Mouse (Mus musculus) intestine, embryonic 15.5 days (tissue): ENCODE results near the gene Gm17617. TPM values are rescaled to one million over a fixed set of nuclear protein-coding genes. Genes with fewer than 3 reads are reported as not detected.

Source experiments
- ATAC-seq: fragments of 200-750 bp; cut with Nextera tagmentation; 2 replicates; pipeline ENCODE4 v1.8.0; 2017; ENCODE audit warnings: moderate TSS enrichment, moderate library complexity
- H3K27ac ChIP-seq: fragments of 300-500 bp; sonication (generic); 2 replicates; pipeline ENCODE4 v1.5.1; 2015; ENCODE audit warnings: mild to moderate bottlenecking, inconsistent platforms
- H3K27me3 ChIP-seq: fragments of 300-500 bp; sonication (generic); replicated peaks from 2 replicates; pipeline ENCODE4 v1.6.1; 2015; ENCODE audit warnings: inconsistent platforms
- H3K36me3 ChIP-seq: fragments of 300-500 bp; sonication (generic); 2 replicates; pipeline ENCODE4 v1.6.1; 2015; ENCODE audit warnings: inconsistent platforms
- H3K4me1 ChIP-seq: fragments of 300-500 bp; sonication (generic); replicated peaks from 2 replicates; pipeline ENCODE4 v1.6.1; 2015; ENCODE audit warnings: inconsistent platforms
- H3K4me2 ChIP-seq: fragments of 300-500 bp; sonication (generic); replicated peaks from 2 replicates; pipeline ENCODE4 v1.6.1; 2015; ENCODE audit warnings: mild to moderate bottlenecking, inconsistent platforms
- H3K4me3 ChIP-seq: fragments of 300-500 bp; sonication (generic); replicated peaks from 2 replicates; pipeline ENCODE4 v1.5.1; 2015; ENCODE audit warnings: inconsistent platforms
- H3K9ac ChIP-seq: fragments of 300-500 bp; sonication (generic); 2 replicates; pipeline ENCODE4 v1.6.1; 2015; ENCODE audit warnings: inconsistent platforms
- H3K9me3 ChIP-seq: fragments of 300-500 bp; sonication (generic); 2 replicates; pipeline ENCODE4 v1.6.1; 2016; ENCODE audit warnings: inconsistent platforms
- WGBS: fragments of 180-500 bp; shearing (Covaris S2); methylation state at CpG from one replicate; pipeline ENCODE4 v1.1.7; 2015; 5-methylcytosine and 5-hydroxymethylcytosine counted together
- polyA plus RNA-seq: library from polyadenylated mRNA; unstranded; fragments of >200 nt; fragmentation: Nextera tagmentation; extraction: Ambion mirVana; gene quantifications from 2 replicates; pipeline ENCODE4 v1.2.1, GENCODE M21; 2015

The Gm17617 gene
- polyA plus RNA-seq, 1 experiment from 2014 or later = not detected

DNA sequence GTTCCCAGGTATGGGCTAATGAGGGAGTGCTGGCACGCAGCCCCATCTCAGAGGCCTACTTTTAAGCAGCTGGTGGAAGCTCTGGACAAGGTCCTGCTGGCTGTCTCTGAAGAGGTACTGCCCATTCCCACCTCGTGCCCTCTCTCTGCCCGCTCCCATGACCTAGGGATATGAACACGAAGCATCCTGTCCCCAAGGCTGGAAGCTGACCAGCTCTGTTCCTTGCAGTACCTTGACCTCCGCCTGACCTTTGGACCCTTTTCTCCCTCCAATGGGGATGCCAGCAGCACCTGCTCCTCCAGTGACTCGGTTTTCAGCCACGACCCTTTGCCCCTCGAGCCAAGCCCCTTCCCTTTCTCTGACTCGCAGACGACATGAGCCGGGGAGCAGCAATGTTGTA is 34.5 kb upstream of the Gm17617 start:
- Histone ChIP-seq H3K4me1 (peaks cover 23% of the 10 kb centered on the region), H3K4me3 (no peak overlapping the region), H3K9ac (no peak overlapping the region), H3K27me3 (no peaks in the 10 kb centered on the region), H3K9me3 (no peaks in the 10 kb centered on the region), H3K36me3 (no peaks in the 10 kb centered on the region), H3K4me2 (no peak overlapping the region), H3K27ac (no peak overlapping the region)
- no peak for ATAC-seq
- 81% methylated on average over 11 of the region's 11 CpGs for WGBS

DNA sequence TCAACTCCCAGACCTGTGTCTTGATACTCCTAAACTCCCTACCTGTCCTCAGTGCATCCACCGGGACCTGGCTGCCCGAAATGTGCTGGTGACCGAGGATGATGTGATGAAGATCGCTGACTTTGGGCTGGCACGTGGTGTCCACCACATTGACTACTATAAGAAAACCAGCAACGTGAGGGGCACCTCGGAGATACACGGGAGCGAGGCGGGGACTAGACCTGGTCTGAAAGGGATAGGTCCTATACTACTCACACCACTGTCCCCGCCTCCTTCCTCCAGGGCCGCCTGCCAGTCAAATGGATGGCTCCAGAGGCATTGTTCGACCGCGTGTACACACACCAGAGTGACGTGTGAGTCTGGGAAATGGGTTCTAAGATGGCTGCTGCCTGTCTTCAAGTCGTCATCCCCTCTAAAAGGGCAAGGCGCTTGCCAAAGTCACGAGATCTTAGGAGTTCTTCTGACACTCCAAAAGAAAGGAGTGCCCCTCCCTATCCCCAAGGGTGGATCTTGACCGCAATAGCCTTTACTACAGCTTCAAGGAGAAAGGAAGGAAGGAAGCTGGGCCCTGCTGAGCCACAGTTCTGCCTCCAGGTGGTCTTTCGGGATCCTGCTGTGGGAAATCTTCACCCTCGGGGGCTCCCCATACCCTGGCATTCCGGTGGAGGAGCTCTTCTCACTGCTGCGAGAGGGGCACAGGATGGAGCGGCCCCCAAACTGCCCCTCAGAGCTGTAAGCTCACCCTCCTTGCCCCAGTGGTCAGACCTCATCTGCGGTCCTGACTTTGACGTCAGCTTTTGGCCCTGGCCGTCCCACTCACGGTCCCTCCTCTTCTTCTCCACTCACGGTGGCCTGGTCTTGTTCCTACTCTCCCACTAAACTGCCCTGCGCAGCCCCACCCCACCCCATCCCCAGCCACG is 33.7 kb upstream of the Gm17617 start:
- no peak for ATAC-seq
- H3K27ac ChIP-seq = no peak overlapping the region
- H3K4me2 ChIP-seq = no peak overlapping the region
- H3K27me3 ChIP-seq = no peaks in the 10 kb centered on the region
- no peaks in the 10 kb centered on the region for H3K36me3 ChIP-seq
- H3K4me3 ChIP-seq = no peak overlapping the region
- no peaks in the 10 kb centered on the region for H3K9me3 ChIP-seq
- H3K4me1 ChIP-seq = peaks cover 17% of the 10 kb centered on the region
- no peak overlapping the region for H3K9ac ChIP-seq
- 84% methylated on average over 32 of the region's 32 CpGs for WGBS

DNA sequence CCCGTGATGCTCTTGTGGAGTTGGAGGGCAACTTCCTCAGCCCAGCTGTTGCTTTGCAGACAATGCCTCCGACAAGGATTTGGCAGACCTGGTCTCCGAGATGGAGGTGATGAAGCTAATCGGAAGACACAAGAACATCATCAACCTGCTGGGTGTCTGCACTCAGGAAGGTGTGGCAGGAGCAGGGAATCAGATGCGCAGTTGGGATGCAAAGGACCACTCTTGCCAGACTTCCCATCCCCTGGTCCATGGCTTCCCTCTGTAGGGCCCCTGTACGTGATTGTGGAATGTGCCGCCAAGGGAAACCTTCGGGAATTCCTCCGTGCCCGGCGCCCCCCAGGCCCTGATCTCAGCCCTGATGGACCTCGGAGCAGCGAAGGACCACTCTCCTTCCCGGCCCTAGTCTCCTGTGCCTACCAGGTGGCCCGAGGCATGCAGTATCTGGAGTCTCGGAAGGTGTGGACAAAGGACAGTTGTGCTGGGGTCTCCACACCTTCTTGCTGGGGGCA is 32.5 kb upstream of the Gm17617 start:
- no peaks in the 10 kb centered on the region for H3K36me3 ChIP-seq
- no peak overlapping the region for H3K9ac ChIP-seq
- H3K4me2 ChIP-seq = no peak overlapping the region
- 92% methylated on average over 16 of the region's 16 CpGs for WGBS
- ATAC-seq = no peak
- H3K4me1 ChIP-seq = peaks cover 9% of the 10 kb centered on the region; the same call in 1 of the 2 replicates
- no peaks in the 10 kb centered on the region for H3K27me3 ChIP-seq
- H3K27ac ChIP-seq = no peak overlapping the region
- H3K9me3 ChIP-seq = no peaks in the 10 kb centered on the region
- H3K4me3 ChIP-seq = no peak overlapping the region

DNA sequence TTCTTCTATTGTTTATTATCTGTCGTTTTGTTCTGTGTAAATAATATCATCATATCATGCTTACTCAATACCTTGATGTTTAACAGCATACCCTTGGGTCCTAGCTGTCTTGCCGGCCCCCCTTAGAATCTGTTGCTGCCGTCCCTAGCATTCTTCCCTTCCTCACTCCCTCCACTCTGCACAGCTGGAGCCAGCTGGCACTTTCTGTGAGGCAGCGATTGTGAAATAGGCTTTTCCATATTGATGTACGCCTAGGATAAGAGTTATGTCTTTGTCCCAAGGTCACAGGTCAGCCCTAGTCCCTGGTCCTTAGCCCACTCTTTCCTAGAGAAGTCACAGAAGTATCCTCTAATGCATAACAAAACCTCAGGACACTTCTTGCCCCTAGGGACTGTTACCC is 30.2 kb upstream of the Gm17617 start:
- H3K27ac ChIP-seq = no peak overlapping the region; the same call in 1 of the 2 replicates
- peak; percentile 21; the same call in 1 of the 2 replicates for ATAC-seq
- H3K4me3 ChIP-seq = no peak overlapping the region
- 38% methylated on average over 5 of the region's 5 CpGs for WGBS
- H3K9me3 ChIP-seq = no peaks in the 10 kb centered on the region
- no peak overlapping the region for H3K9ac ChIP-seq
- H3K36me3 ChIP-seq = no peaks in the 10 kb centered on the region
- H3K27me3 ChIP-seq = no peaks in the 10 kb centered on the region
- H3K4me2 ChIP-seq = no peak overlapping the region
- H3K4me1 ChIP-seq = 0 out of 2 replicates have a peak, but pooled peaks cover 4% of the 10 kb centered on the region

DNA sequence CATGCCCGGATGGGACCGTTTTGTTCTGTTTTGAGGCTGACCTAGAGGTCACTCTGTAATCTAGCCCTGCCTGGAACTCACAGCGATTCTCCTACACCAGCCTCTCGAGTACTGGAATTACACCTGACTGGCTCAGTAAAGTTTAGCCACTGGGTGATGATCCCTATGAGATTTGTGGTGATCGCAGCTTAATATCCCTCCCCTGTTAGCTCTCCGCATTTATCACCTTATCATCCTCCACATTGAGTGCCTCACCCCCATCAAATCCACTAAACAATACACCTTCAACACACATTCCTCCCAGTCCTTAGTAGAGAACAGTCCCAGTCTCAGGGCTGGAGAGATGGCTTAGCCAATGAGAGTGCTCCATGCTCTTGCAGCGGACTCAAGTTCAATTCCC is 29.0 kb upstream of the Gm17617 start:
- no peaks in the 10 kb centered on the region for H3K36me3 ChIP-seq
- no peak overlapping the region for H3K4me3 ChIP-seq
- no peak overlapping the region for H3K27ac ChIP-seq
- H3K9ac ChIP-seq = no peak overlapping the region
- H3K4me2 ChIP-seq = no peak overlapping the region
- H3K4me1 ChIP-seq = 0 out of 2 replicates have a peak, but pooled peaks cover 2% of the 10 kb centered on the region
- 56% methylated on average over 7 of the region's 7 CpGs for WGBS
- ATAC-seq = no peak
- H3K9me3 ChIP-seq = no peaks in the 10 kb centered on the region
- no peaks in the 10 kb centered on the region for H3K27me3 ChIP-seq

DNA sequence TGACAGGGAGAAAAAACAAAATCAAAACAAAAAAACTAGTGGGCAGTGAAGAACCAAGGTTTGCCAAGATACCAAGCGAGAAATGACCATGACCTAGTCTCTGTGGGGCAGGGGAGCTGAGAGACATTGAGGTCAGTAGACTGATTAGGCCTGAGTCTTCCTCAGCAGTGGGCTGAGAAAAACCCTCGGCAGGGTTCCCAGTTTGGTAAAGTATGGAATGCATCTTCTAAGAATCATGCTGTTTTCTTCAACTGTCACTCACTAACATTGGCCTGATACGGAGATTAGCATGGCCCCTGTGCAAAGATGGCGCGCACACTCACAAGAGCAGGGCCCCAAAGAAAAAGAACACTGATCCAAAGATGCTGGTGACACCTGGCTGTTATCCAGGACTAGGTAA is 20.6 kb upstream of the Gm17617 start:
- ATAC-seq = no peak
- Histone ChIP-seq H3K4me2 (peak overlapping the region; percentile 82), H3K4me1 (0 out of 2 replicates have a peak, but pooled peaks cover 2% of the 10 kb centered on the region), H3K4me3 (no peak overlapping the region), H3K9me3 (no peaks in the 10 kb centered on the region), H3K36me3 (no peaks in the 10 kb centered on the region), H3K27ac (no peak overlapping the region), H3K27me3 (0 out of 2 replicates have a peak, but pooled peaks cover 4% of the 10 kb centered on the region), H3K9ac (no peak overlapping the region)
- 70% methylated on average over 5 of the region's 5 CpGs for WGBS

DNA sequence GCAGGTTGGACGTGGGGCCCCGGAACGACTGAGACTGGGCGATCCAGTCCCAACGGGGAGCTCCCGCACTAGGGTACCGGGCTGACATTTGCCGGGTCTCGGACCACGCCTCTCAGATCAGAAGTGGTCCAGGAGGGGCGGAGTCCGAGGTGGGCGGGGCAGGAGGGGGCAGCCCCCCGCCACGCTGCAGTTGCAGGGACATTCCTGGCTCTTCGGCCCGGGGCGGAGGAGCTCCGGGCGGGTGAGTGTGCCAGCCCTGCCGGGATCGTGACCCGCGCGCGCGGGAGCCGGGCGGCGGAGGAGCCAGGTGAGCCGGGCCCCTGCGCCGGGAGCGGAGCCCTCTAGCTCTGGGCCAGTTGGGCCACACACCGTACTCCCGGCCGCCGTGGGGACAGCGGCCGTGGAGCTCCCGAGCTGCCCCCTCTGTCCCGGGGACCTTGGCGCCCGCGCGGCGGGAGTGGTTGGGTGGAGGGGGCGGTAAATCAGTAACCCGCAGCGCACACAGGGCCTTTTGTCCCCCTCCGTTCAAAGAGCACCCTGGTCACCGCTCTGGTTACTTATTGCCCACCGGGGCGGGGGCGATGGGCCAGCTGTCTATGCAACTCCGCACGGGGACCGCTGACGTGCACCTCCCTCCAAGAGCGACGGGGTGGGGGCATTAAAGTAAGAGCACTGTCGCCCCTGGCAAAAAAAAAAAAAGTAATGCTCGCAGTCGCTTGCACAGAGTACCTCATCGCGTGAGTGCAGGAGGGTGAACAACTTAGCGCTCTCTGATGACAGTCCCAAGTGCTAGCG is 19.5 kb upstream of the Gm17617 start, which contains the start of gene Fgfr4:
TSS of gene Fgfr4 (plus strand) at position 20 of the 795 bp plus-strand sequence.
- peak; percentile 92 for ATAC-seq

DNA sequence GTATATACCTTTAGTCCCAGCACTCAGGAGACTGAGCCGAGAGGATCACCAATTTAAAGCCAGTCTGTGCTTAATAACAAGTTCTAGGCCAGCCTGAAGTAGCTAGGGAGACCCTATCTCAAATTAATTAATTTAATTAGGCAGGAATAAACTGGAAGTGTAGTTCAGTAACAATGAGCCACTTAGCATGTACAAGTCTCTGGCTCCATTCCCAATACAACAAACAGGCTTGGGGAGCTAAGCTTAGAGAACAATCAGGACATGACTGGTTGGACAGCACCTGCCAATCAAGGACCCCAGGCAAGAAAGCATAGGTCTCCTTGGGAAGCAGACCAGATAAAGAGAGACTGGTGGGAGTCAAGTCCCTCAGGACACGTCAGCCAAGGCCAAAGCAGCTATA is 6.9 kb upstream of the Gm17617 start:
- Histone ChIP-seq H3K36me3 (no peaks in the 10 kb centered on the region), H3K9me3 (no peaks in the 10 kb centered on the region), H3K4me3 (no peak overlapping the region), H3K9ac (no peak overlapping the region), H3K4me2 (no peak overlapping the region), H3K27ac (no peak overlapping the region), H3K4me1 (no peaks in the 10 kb centered on the region; the same call in 1 of the 2 replicates), H3K27me3 (no peaks in the 10 kb centered on the region)
- WGBS = 81% methylated on average over 2 of the region's 2 CpGs
- no peak for ATAC-seq

More for the DNA sequence above, 19.5 kb upstream of the Gm17617 start, which contains the start of gene Fgfr4:
- H3K4me2 ChIP-seq = peak within 1 kb of the TSS; percentile 82
- 0 out of 2 replicates have a peak, but pooled peaks cover 4% of the 10 kb centered on the region for H3K4me1 ChIP-seq
- H3K27me3 ChIP-seq = 0 out of 2 replicates have a peak, but pooled peaks cover 4% of the 10 kb centered on the region
- peak within 1 kb of the TSS; percentile 51 for H3K4me3 ChIP-seq
- H3K9me3 ChIP-seq = no peaks in the 10 kb centered on the region
- H3K36me3 ChIP-seq = no peaks in the 10 kb centered on the region
- H3K9ac ChIP-seq = peak within 1 kb of the TSS; percentile 61
- H3K27ac ChIP-seq = peak within 1 kb of the TSS; percentile 91
- WGBS = 2% methylated on average over 65 of the region's 68 CpGs

DNA sequence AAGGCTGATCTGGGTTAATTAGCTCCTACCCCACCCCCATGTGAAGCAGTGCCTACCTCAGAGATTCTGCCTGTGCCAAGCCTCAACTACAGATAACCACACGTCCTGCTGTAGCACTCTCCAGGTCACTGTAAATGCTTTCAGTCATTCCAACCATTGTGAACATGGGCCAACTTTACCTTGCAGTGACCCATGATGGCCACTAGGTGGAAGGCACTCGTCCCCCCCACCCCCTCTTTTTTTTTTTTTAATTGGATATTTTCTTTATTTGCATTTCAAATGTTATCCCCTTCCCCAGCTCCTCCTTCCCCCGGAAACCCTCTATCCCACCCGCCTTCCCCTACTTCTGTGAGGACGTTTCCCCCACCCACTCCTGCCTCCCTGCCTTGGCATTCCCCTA is 2.0 kb upstream of the Gm17617 start:
- Histone ChIP-seq H3K4me3 (no peak overlapping the region), H3K36me3 (peaks cover 14% of the 10 kb centered on the region), H3K4me1 (no peaks in the 10 kb centered on the region; the same call in 1 of the 2 replicates), H3K27me3 (no peaks in the 10 kb centered on the region), H3K9ac (no peak overlapping the region), H3K27ac (no peak overlapping the region), H3K9me3 (no peaks in the 10 kb centered on the region), H3K4me2 (peak overlapping the region; percentile 31; the same call in 1 of the 2 replicates)
- no peak for ATAC-seq
- WGBS = 4% methylated on average over 5 of the region's 5 CpGs

DNA sequence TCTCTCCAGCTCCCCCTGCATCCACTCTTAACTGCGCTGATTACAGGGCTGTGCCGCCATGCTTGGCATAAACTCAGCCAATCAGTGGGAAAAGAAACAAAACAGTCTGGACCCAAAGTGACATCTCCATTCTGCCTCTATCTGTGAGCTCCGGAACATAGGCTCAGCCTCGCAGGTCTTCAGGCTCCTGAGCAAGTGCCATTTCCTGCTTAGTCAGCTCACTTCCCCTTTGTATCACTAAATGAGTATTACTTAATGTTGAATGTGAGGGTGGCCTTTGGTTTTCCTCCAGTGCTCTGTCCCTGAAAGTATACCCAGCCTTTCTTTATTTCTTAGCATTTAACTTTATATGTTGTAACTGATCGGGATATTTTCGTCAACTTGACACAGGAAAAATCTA is 8.4 kb downstream of the Gm17617 start:
- peaks cover 4% of the 10 kb centered on the region; the same call in 1 of the 2 replicates for H3K36me3 ChIP-seq
- H3K9me3 ChIP-seq = no peaks in the 10 kb centered on the region
- H3K27ac ChIP-seq = no peak overlapping the region
- H3K4me2 ChIP-seq = no peak overlapping the region
- no peak overlapping the region for H3K9ac ChIP-seq
- ATAC-seq = no peak
- H3K27me3 ChIP-seq = no peaks in the 10 kb centered on the region
- no peaks in the 10 kb centered on the region for H3K4me1 ChIP-seq
- 90% methylated on average over 6 of the region's 6 CpGs for WGBS
- no peak overlapping the region for H3K4me3 ChIP-seq

DNA sequence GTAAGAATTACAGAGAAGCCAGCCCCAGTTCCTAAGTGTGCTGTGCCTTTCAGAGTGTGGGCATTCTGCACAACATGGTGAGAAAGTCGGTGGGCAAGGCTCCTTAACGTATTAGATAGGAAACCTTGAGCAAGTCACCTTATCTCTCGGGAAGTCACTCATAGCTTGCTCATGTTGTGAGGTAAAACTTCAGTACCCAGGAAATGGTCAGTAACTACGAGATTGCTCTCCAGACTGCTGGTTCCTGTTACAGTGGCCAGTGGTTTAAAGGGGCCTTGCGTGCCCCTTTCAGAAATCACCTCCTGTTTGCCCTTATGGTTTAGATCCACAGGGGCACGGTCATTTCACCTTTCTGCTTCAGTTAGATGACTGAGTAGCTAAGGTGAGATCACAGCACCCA is 19.0 kb downstream of the Gm17617 start:
- no peaks in the 10 kb centered on the region for H3K9me3 ChIP-seq
- no peak overlapping the region for H3K9ac ChIP-seq
- WGBS = 76% methylated on average over 6 of the region's 6 CpGs
- peaks cover 18% of the 10 kb centered on the region for H3K36me3 ChIP-seq
- H3K27me3 ChIP-seq = no peaks in the 10 kb centered on the region
- H3K4me1 ChIP-seq = no peaks in the 10 kb centered on the region
- H3K4me2 ChIP-seq = no peak overlapping the region
- ATAC-seq = no peak
- H3K27ac ChIP-seq = no peak overlapping the region
- H3K4me3 ChIP-seq = no peak overlapping the region

DNA sequence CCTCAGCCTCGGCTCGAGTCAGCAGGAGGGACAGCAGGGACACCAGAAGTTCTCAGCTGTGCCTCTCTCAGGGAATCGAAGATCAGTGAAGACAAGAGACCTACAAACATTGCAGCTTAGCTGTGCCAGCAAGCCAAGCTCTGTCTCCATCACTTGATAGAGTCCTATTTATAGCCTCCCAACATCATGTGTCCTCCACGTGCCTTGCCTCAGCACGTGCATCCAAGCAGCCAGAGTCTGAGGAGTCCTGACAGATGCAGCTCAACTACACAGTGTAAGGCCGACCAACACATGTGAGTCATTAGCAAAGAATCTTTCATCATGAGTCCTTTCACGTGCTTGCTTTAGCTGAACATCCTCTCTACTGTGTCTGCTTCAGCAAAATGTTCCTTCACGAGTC is 25.7 kb downstream of the Gm17617 start:
- H3K4me1 ChIP-seq = peaks cover 6% of the 10 kb centered on the region
- no peak overlapping the region for H3K9ac ChIP-seq
- H3K27me3 ChIP-seq = no peaks in the 10 kb centered on the region
- no peaks in the 10 kb centered on the region for H3K9me3 ChIP-seq
- WGBS = 87% methylated on average over 8 of the region's 8 CpGs
- no peak overlapping the region for H3K27ac ChIP-seq
- H3K4me3 ChIP-seq = no peak overlapping the region
- H3K36me3 ChIP-seq = peaks cover 9% of the 10 kb centered on the region; the same call in 1 of the 2 replicates
- H3K4me2 ChIP-seq = no peak overlapping the region
- ATAC-seq = no peak
